15 mouse cellular contexts compared by ENCODE assay signal in the genomic region with DNA sequence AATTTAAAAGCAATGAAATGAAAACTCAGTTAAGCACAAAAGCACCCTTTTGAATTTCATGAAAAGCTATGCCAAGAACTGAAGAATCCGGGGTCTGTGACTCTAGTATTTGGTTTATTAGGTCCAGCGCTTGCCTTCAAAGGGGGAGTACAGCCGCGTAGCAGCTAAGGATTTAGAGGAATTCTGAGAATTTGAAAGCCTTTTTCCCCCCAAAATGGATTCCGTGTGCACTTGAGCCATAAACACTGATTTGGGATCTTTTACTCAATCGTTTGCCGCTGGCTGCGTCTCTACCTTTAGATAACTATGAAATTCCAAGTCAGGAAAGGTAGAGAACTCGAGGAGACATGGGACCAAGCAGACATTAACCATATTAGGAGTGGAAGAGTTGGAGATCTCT.
A peak's percentile ranks its signal among the peaks of the same experiment; 100 is the strongest.
DNase-seq lines count a peak whose midpoint lies in the region; ATAC-seq and TF ChIP-seq lines count a peak whose summit lies in the region.
"Had no signal": no experiment of that assay in that cellular context is flagged by ENCODE, and none has a peak within 500 bp of the region (broad histone marks: within the 10 kb centered on the region; RNA-seq: fewer than 3 reads in every experiment).

No protein-coding gene starts in this region.

- intact Hi-C loops in left cerebral cortex, adult 2 months (cut with DNase I), result loop anchor here (5.0 to 10.0 kb wide), 3 partner anchors 291 to 1012 kb away; no protein-coding TSS in a partner anchor

- no peak overlapping the region for H3K9ac ChIP-seq in lung, embryonic 14.5 days
- no peak overlapping the region for H3K9ac ChIP-seq in embryonic facial prominence, embryonic 13.5 days
- H3K9ac ChIP-seq in limb, embryonic 13.5 days, result no peak overlapping the region

- no peak overlapping the region for H3K4me3 ChIP-seq in lung, embryonic 14.5 days (ENCODE audit: low read depth, low read length)
- no peak overlapping the region for H3K4me3 ChIP-seq in embryonic facial prominence, embryonic 13.5 days
- no peak overlapping the region for H3K4me3 ChIP-seq in limb, embryonic 13.5 days
- no peak overlapping the region for H3K4me3 ChIP-seq in left cerebral cortex, adult 2 months
- H3K4me3 ChIP-seq: gastrocnemius, adult 2 months; layer of hippocampus, adult 2 months; megakaryocyte, embryonic 14.5 days had no signal

- no peaks in the 10 kb centered on the region for H3K27me3 ChIP-seq in lung, embryonic 14.5 days (ENCODE audit: insufficient read depth, low read length)
- no peaks in the 10 kb centered on the region for H3K27me3 ChIP-seq in embryonic facial prominence, embryonic 13.5 days
- peaks cover 8% of the 10 kb centered on the region; the same call in 1 of the 2 replicates for H3K27me3 ChIP-seq in limb, embryonic 13.5 days
- H3K27me3 ChIP-seq: megakaryocyte, embryonic 14.5 days had no signal

- peak; percentile 76 for DNase-seq in lung, embryonic 14.5 days
- no peak for DNase-seq in lung, adult 18-20 months
- no peak for DNase-seq in right cerebral cortex, postnatal 14 days
- no peak for DNase-seq in adrenal gland, adult 8-10 months
- no peak for DNase-seq in left cerebral cortex, adult 2 months (ENCODE audit: extremely low spot score in 1 of 2, low spot score in 2 of 2)
- DNase-seq: cerebellum, adult 9-11 months; gastrocnemius, adult 2 months; heart, postnatal 36 days; kidney, adult 8-10 months; right cerebral cortex, postnatal 25 days had no signal

- peak overlapping the region; percentile 50 for H3K27ac ChIP-seq in lung, embryonic 14.5 days (ENCODE audit: low read depth)
- H3K27ac ChIP-seq in embryonic facial prominence, embryonic 13.5 days, result peak overlapping the region; percentile 64; the same call in 1 of the 2 replicates
- no peak overlapping the region for H3K27ac ChIP-seq in limb, embryonic 13.5 days
- H3K27ac ChIP-seq in left cerebral cortex, adult 2 months, result no peak overlapping the region
- H3K27ac ChIP-seq: gastrocnemius, adult 2 months; layer of hippocampus, adult 2 months had no signal

- H3K4me1 ChIP-seq in lung, embryonic 14.5 days (ENCODE audit: insufficient read depth), result peaks cover 23% of the 10 kb centered on the region
- peaks cover 48% of the 10 kb centered on the region for H3K4me1 ChIP-seq in embryonic facial prominence, embryonic 13.5 days
- peaks cover 39% of the 10 kb centered on the region for H3K4me1 ChIP-seq in limb, embryonic 13.5 days
- H3K4me1 ChIP-seq: megakaryocyte, embryonic 14.5 days had no signal

- ATAC-seq in lung, embryonic 14.5 days (ENCODE audit: insufficient read depth), result no peak
- no peak for ATAC-seq in embryonic facial prominence, embryonic 13.5 days (ENCODE audit: insufficient number of reproducible peaks, insufficient read depth, low FRiP score, low TSS enrichment, low read depth)
- ATAC-seq in limb, embryonic 13.5 days (ENCODE audit: low FRiP score, low read depth), result no peak
- ATAC-seq: CD4-positive, CD25-positive, alpha-beta regulatory T cell, adult 4 months had no signal

- no peak for TF ChIP-seq CTCF in lung, embryonic 14.5 days (IDR thresholded peaks at IDR 0.05; ENCODE audit: low read depth)
- TF ChIP-seq CTCF in left cerebral cortex, adult 2 months (IDR thresholded peaks at IDR 0.05), result no peak

- H3K4me2 ChIP-seq in lung, embryonic 14.5 days, result peak overlapping the region; percentile 35; the same call in 1 of the 2 replicates
- H3K4me2 ChIP-seq in embryonic facial prominence, embryonic 13.5 days, result peak overlapping the region; percentile 11; the same call in 1 of the 2 replicates
- H3K4me2 ChIP-seq in limb, embryonic 13.5 days (replicated peaks), result peak overlapping the region; percentile 25

- 38% methylated on average over 9 of the region's 9 CpGs for WGBS in lung, embryonic 14.5 days
- WGBS in embryonic facial prominence, embryonic 13.5 days, result 19% methylated on average over 9 of the region's 9 CpGs
- 9% methylated on average over 9 of the region's 9 CpGs for WGBS in limb, embryonic 13.5 days

- H3K36me3 ChIP-seq in lung, embryonic 14.5 days (ENCODE audit: insufficient read depth), result no peaks in the 10 kb centered on the region
- no peaks in the 10 kb centered on the region for H3K36me3 ChIP-seq in embryonic facial prominence, embryonic 13.5 days
- H3K36me3 ChIP-seq in limb, embryonic 13.5 days, result no peaks in the 10 kb centered on the region

- H3K9me3 ChIP-seq in lung, embryonic 14.5 days (ENCODE audit: low read depth, low read length), result no peaks in the 10 kb centered on the region
- no peaks in the 10 kb centered on the region for H3K9me3 ChIP-seq in embryonic facial prominence, embryonic 13.5 days
- no peaks in the 10 kb centered on the region for H3K9me3 ChIP-seq in limb, embryonic 13.5 days

Comparison
In these comparisons a context has a peak if more than half of its experiments do, and no peak if none do; other contexts are left out.
1. H3K27ac ChIP-seq: peak in lung, embryonic 14.5 days (single experiment) and embryonic facial prominence, embryonic 13.5 days (single experiment); none in limb, embryonic 13.5 days (single experiment) and left cerebral cortex, adult 2 months (single experiment).
2. Peak in every context shown above with its lines, with median percentiles within 50 percentile points of each other: H3K4me2 ChIP-seq.